Mouse (Mus musculus) limb, embryonic 11.5 days (tissue): Measurements from ENCODE around the gene Mpzl1. TPM values are rescaled to one million over a fixed set of nuclear protein-coding genes. Genes with fewer than 3 reads are reported as not detected.

Source experiments
- ATAC-seq: fragments of 200-750 bp; cut with Nextera tagmentation; 2 replicates; pipeline ENCODE4 v1.8.0; 2017; ENCODE audit warnings: low read depth; ENCODE audit not compliant: insufficient number of reproducible peaks, low FRiP score, low TSS enrichment
- DNase-seq: peaks from one replicate; pipeline ENCODE4 v3.0.0-alpha.2; 2015; ENCODE audit warnings: low spot score
- H3K27ac ChIP-seq: fragments of 300-500 bp; sonication (generic); replicated peaks from 2 replicates; pipeline ENCODE4 v1.5.1; 2014; ENCODE audit warnings: low read depth, mild to moderate bottlenecking, low read length
- H3K27me3 ChIP-seq: fragments of 300-500 bp; sonication (generic); 2 replicates; pipeline ENCODE4 v1.6.1; 2014; ENCODE audit warnings: mild to moderate bottlenecking, low read length, mixed read lengths; ENCODE audit not compliant: control insufficient read depth, insufficient read depth
- H3K36me3 ChIP-seq: fragments of 300-500 bp; sonication (generic); 2 replicates; pipeline ENCODE4 v1.6.1; 2014; ENCODE audit warnings: mild to moderate bottlenecking, low read length, moderate library complexity, mixed read lengths; ENCODE audit not compliant: control insufficient read depth, insufficient read depth
- H3K4me1 ChIP-seq: fragments of 300-500 bp; sonication (generic); 2 replicates; pipeline ENCODE4 v1.6.1; 2014; ENCODE audit warnings: low read length, mixed read lengths; ENCODE audit not compliant: control insufficient read depth, insufficient read depth
- H3K4me2 ChIP-seq: fragments of 300-500 bp; sonication (generic); 2 replicates; pipeline ENCODE4 v1.6.1; 2014; ENCODE audit warnings: low read depth, mild to moderate bottlenecking, moderate library complexity; ENCODE audit not compliant: severe bottlenecking
- H3K4me3 ChIP-seq: fragments of 300-500 bp; sonication (generic); 2 replicates; pipeline ENCODE4 v1.5.1; 2014; ENCODE audit warnings: low read depth, low read length
- H3K9ac ChIP-seq: fragments of 300-500 bp; sonication (generic); 2 replicates; pipeline ENCODE4 v1.6.1; 2014; ENCODE audit warnings: mild to moderate bottlenecking, low read length
- H3K9me3 ChIP-seq: fragments of 300-500 bp; sonication (generic); 2 replicates; pipeline ENCODE4 v1.6.1; 2016; ENCODE audit warnings: low read length; ENCODE audit not compliant: control insufficient read depth
- WGBS: fragments of 180-500 bp; shearing (Covaris S2); extraction: QIAGEN DNeasy Blood & Tissue Kit; methylation state at CpG from one replicate; pipeline ENCODE4 v1.1.7; 2014; 5-methylcytosine and 5-hydroxymethylcytosine counted together
- polyA plus RNA-seq: library from polyadenylated mRNA; unstranded; fragments of >200 nt; fragmentation: Nextera tagmentation; extraction: Ambion mirVana; gene quantifications from 2 replicates; pipeline ENCODE4 v1.2.1, GENCODE M21; 2014

Mpzl1 gene
- polyA plus RNA-seq, 1 experiment from 2014 or later = 167 TPM

GRCm38 (mm10) chr1:165605774-165606173 lies 28.6 kb downstream of the Mpzl1 start:
- ATAC-seq (no peak), DNase-seq (no peak)
- Histone ChIP-seq H3K4me2 (no peak overlapping the region), H3K9ac (no peak overlapping the region), H3K27me3 (no peaks in the 10 kb centered on the region), H3K36me3 (peaks cover 7% of the 10 kb centered on the region; the same call in 1 of the 2 replicates), H3K4me3 (no peak overlapping the region), H3K27ac (no peak overlapping the region), H3K9me3 (no peaks in the 10 kb centered on the region), H3K4me1 (no peaks in the 10 kb centered on the region)
- 95% methylated on average over 6 of the region's 6 CpGs for WGBS

- H3K36me3 ChIP-seq = peaks cover 7% of the 10 kb centered on the region; the same call in 1 of the 2 replicates
- 90% methylated on average over 3 of the region's 3 CpGs for WGBS
Observed at GRCm38 (mm10) chr1:165605108-165605507, 29.2 kb downstream of the Mpzl1 start.

GRCm38 (mm10) chr1:165604203-165604602 lies 30.1 kb downstream of the Mpzl1 start:
- WGBS = 91% methylated on average over 8 of the region's 8 CpGs
- no peak for DNase-seq
- H3K36me3 ChIP-seq = peaks cover 7% of the 10 kb centered on the region; the same call in 1 of the 2 replicates
- H3K4me1 ChIP-seq = no peaks in the 10 kb centered on the region
- H3K27ac ChIP-seq = no peak overlapping the region
- ATAC-seq = no peak
- H3K4me3 ChIP-seq = no peak overlapping the region
- no peak overlapping the region for H3K9ac ChIP-seq
- no peaks in the 10 kb centered on the region for H3K9me3 ChIP-seq
- H3K4me2 ChIP-seq = no peak overlapping the region
- H3K27me3 ChIP-seq = no peaks in the 10 kb centered on the region

More at GRCm38 (mm10) chr1:165605108-165605507, 29.2 kb downstream of the Mpzl1 start:
- H3K27ac ChIP-seq = no peak overlapping the region
- no peaks in the 10 kb centered on the region for H3K9me3 ChIP-seq
- no peak overlapping the region for H3K4me3 ChIP-seq
- ATAC-seq (no peak), DNase-seq (no peak)
- no peaks in the 10 kb centered on the region for H3K4me1 ChIP-seq
- no peaks in the 10 kb centered on the region for H3K27me3 ChIP-seq
- no peak overlapping the region for H3K4me2 ChIP-seq
- no peak overlapping the region for H3K9ac ChIP-seq

- 91% methylated on average over 14 of the region's 14 CpGs for WGBS
- Histone ChIP-seq H3K9ac (no peak overlapping the region), H3K27ac (no peak overlapping the region), H3K4me3 (no peak overlapping the region), H3K4me2 (no peak overlapping the region), H3K4me1 (no peaks in the 10 kb centered on the region), H3K36me3 (peaks cover 11% of the 10 kb centered on the region; the same call in 1 of the 2 replicates), H3K9me3 (no peaks in the 10 kb centered on the region), H3K27me3 (no peaks in the 10 kb centered on the region)
- ATAC-seq = no peak
- DNase-seq = no peak
Observed at GRCm38 (mm10) chr1:165603218-165603617, 31.1 kb downstream of the Mpzl1 start.

- ATAC-seq = no peak
- no peak for DNase-seq
- Histone ChIP-seq H3K36me3 (peaks cover 11% of the 10 kb centered on the region; the same call in 1 of the 2 replicates), H3K9ac (no peak overlapping the region), H3K4me1 (no peaks in the 10 kb centered on the region), H3K4me3 (no peak overlapping the region), H3K27ac (no peak overlapping the region), H3K4me2 (no peak overlapping the region), H3K9me3 (no peaks in the 10 kb centered on the region), H3K27me3 (no peaks in the 10 kb centered on the region)
- WGBS = 84% methylated on average over 9 of the region's 10 CpGs
Observed at GRCm38 (mm10) chr1:165601775-165602280, 32.5 kb downstream of the Mpzl1 start.

GRCm38 (mm10) chr1:165594699-165595421 lies 39.5 kb downstream of the Mpzl1 start:
- H3K4me3 ChIP-seq = no peak overlapping the region
- H3K4me1 ChIP-seq = no peaks in the 10 kb centered on the region
- no peaks in the 10 kb centered on the region for H3K27me3 ChIP-seq
- no peak overlapping the region for H3K9ac ChIP-seq
- ATAC-seq = no peak
- H3K4me2 ChIP-seq = no peak overlapping the region
- no peak overlapping the region for H3K27ac ChIP-seq
- no peaks in the 10 kb centered on the region for H3K9me3 ChIP-seq
- DNase-seq = no peak
- WGBS = 80% methylated on average over 15 of the region's 15 CpGs
- peaks cover 6% of the 10 kb centered on the region for H3K36me3 ChIP-seq

- H3K27me3 ChIP-seq = no peaks in the 10 kb centered on the region
- no peak for DNase-seq
- peaks cover 2% of the 10 kb centered on the region; the same call in 1 of the 2 replicates for H3K36me3 ChIP-seq
- 91% methylated on average over 14 of the region's 14 CpGs for WGBS
- H3K4me2 ChIP-seq = no peak overlapping the region
- no peak overlapping the region for H3K4me3 ChIP-seq
- no peak overlapping the region for H3K27ac ChIP-seq
- peaks cover 6% of the 10 kb centered on the region; the same call in 1 of the 2 replicates for H3K4me1 ChIP-seq
- ATAC-seq = no peak
- no peaks in the 10 kb centered on the region for H3K9me3 ChIP-seq
- H3K9ac ChIP-seq = no peak overlapping the region
Observed at GRCm38 (mm10) chr1:165592295-165593082, 41.8 kb downstream of the Mpzl1 start.

GRCm38 (mm10) chr1:165590760-165591159 lies 43.6 kb downstream of the Mpzl1 start:
- Histone ChIP-seq H3K27me3 (no peaks in the 10 kb centered on the region), H3K4me3 (no peak overlapping the region), H3K9me3 (no peaks in the 10 kb centered on the region), H3K9ac (no peak overlapping the region), H3K4me1 (peaks cover 6% of the 10 kb centered on the region; the same call in 1 of the 2 replicates), H3K36me3 (peaks cover 2% of the 10 kb centered on the region; the same call in 1 of the 2 replicates), H3K27ac (no peak overlapping the region), H3K4me2 (no peak overlapping the region)
- 80% methylated on average over 8 of the region's 8 CpGs for WGBS
- no peak for ATAC-seq
- DNase-seq = no peak
